Mouse (Mus musculus) lung, adult 18-20 months (tissue): ENCODE measurements at regions not wholly inside any gene's neighbourhood (a gene's known extent, or its start where the extent isn't known, plus 50 kb on each side); places are given as distances from the start of the nearest gene placed in this dataset.

Experiments used
- DNase-seq, 2 experiments: peaks; one replicate each; pipeline ENCODE4 v3.0.0; 2022; ENCODE audit warnings: mixed read lengths in 2 of 2

- peak; percentile 12 to 33 for DNase-seq
Measured at GRCm38 (mm10) chr8:92522519-92522918, 151.6 kb upstream of the Irx6 start.

- no peak for DNase-seq
Measured at GRCm38 (mm10) chr8:92529756-92530155, 144.3 kb upstream of the Irx6 start.

- DNase-seq, result no peak
Measured at GRCm38 (mm10) chr8:92540636-92541035, 133.5 kb upstream of the Irx6 start.

GRCm38 (mm10) chr8:92545347-92546059 is 128.6 kb upstream of the Irx6 start:
- DNase-seq, result no peak

- no peak for DNase-seq
Measured at GRCm38 (mm10) chr8:92555140-92555539, 118.9 kb upstream of the Irx6 start.

- no peak for DNase-seq
Measured at GRCm38 (mm10) chr8:92555631-92556030, 118.5 kb upstream of the Irx6 start.

- DNase-seq, result no peak
Measured at GRCm38 (mm10) chr8:92562471-92562870, 111.6 kb upstream of the Irx6 start.

- no peak for DNase-seq
Measured at GRCm38 (mm10) chr8:92562962-92563361, 111.1 kb upstream of the Irx6 start.

GRCm38 (mm10) chr8:92569650-92570049 is 104.4 kb upstream of the Irx6 start:
- DNase-seq, result no peak

GRCm38 (mm10) chr8:92579446-92579845 is 94.6 kb upstream of the Irx6 start:
- peak; percentile 9 to 19 for DNase-seq

GRCm38 (mm10) chr8:92581051-92581450 is 93.0 kb upstream of the Irx6 start:
- peak; percentile 41 to 46 for DNase-seq

- no peak for DNase-seq
Measured at GRCm38 (mm10) chr8:92600766-92601165, 73.3 kb upstream of the Irx6 start.

- DNase-seq, result no peak
Measured at GRCm38 (mm10) chr8:92602973-92603372, 71.1 kb upstream of the Irx6 start.

GRCm38 (mm10) chr8:92605631-92606030 is 68.5 kb upstream of the Irx6 start:
- DNase-seq, result no peak

GRCm38 (mm10) chr8:92607604-92608003 is 66.5 kb upstream of the Irx6 start:
- DNase-seq, result no peak

GRCm38 (mm10) chr8:92609908-92610307 is 64.2 kb upstream of the Irx6 start:
- DNase-seq, result no peak

- no peak for DNase-seq
Measured at GRCm38 (mm10) chr8:92610487-92611059, 63.5 kb upstream of the Irx6 start.

- peak in 1 of 2 experiments; percentile 20 for DNase-seq
Measured at GRCm38 (mm10) chr8:92613486-92613885, 60.6 kb upstream of the Irx6 start.

- DNase-seq, result peak in 1 of 2 experiments; percentile 13
Measured at GRCm38 (mm10) chr8:92616341-92617115, 57.6 kb upstream of the Irx6 start.

GRCm38 (mm10) chr8:92618281-92618680 is 55.8 kb upstream of the Irx6 start:
- peak; percentile 42 to 63 for DNase-seq
